Mouse (Mus musculus): ENCODE data around the gene Olfr1396. TPM values are rescaled to one million over a fixed set of nuclear protein-coding genes. Genes with fewer than 3 reads are reported as not detected.

The Olfr1396 gene
- total RNA-seq, 4 experiments from 2014 or later, result 0.72 to 1.3 (median 1.1) TPM

Other genes starting within 250 kb of the Olfr1396 start
- 10 to 100 TPM; 11.7 to 13.3 (median 12.1) TPM for gene Irgm1, start 243.2 kb downstream of the Olfr1396 start, total RNA-seq (2022)
- 1 to 10 TPM in 2 of 4 experiments, under 1 TPM in 2; 0.47 to 1.2 (median 0.90) TPM for gene Gm5431, start 212.7 kb downstream of the Olfr1396 start, total RNA-seq (2022)
- gene Psme2b, start 168.7 kb downstream of the Olfr1396 start, total RNA-seq (2022), result 1 to 10 TPM; 1.7 to 2.9 (median 2.7) TPM
- gene Olfr56, start 136.0 kb downstream of the Olfr1396 start, total RNA-seq (2022), result under 1 TPM in 3 of 4 experiments, not detected in 1; 0.09 to 0.14 (median 0.09) TPM
- gene 9930111J21Rik1, start 135.5 kb downstream of the Olfr1396 start, total RNA-seq (2022), result 1 to 10 TPM; 4.0 to 5.6 (median 4.4) TPM
- 1 to 10 TPM in 3 of 4 experiments, under 1 TPM in 1; 0.79 to 1.2 (median 1.1) TPM for gene Gm12185, start 122.6 kb downstream of the Olfr1396 start, total RNA-seq (2022)
- gene Tgtp1, start 120.7 kb downstream of the Olfr1396 start, total RNA-seq (2022), result 1 to 10 TPM; 1.6 to 3.4 (median 2.6) TPM
- 1 to 10 TPM; 4.7 to 6.0 (median 5.6) TPM for gene 9930111J21Rik2, start 63.6 kb downstream of the Olfr1396 start, total RNA-seq (2022)
- gene Tgtp2, start 50.7 kb downstream of the Olfr1396 start, total RNA-seq (2022), result 1 to 10 TPM; 2.1 to 3.9 (median 3.1) TPM
- 1 to 10 TPM; 2.2 to 3.0 (median 2.7) TPM for gene Ifi47, start 38.3 kb downstream of the Olfr1396 start, total RNA-seq (2022)
- gene Olfr1395, start 27.4 kb upstream of the Olfr1396 start, total RNA-seq (2022), result not detected
- gene Olfr1394, start 39.5 kb upstream of the Olfr1396 start, total RNA-seq (2022), result not detected
- gene Btnl9, start 72.3 kb upstream of the Olfr1396 start, total RNA-seq (2022), result 10 to 100 TPM; 22.6 to 28.5 (median 23.8) TPM
- 10 to 100 TPM; 25.0 to 31.7 (median 27.1) TPM for gene Zfp62, start 88.4 kb upstream of the Olfr1396 start, total RNA-seq (2022)
- 10 to 100 TPM; 62.4 to 80.4 (median 68.8) TPM for gene Mgat1, start 129.3 kb upstream of the Olfr1396 start, total RNA-seq (2022)
- under 1 TPM; 0.41 to 0.50 (median 0.43) TPM for gene Olfr1393, start 163.4 kb upstream of the Olfr1396 start, total RNA-seq (2022)
- gene Olfr1392, start 170.4 kb upstream of the Olfr1396 start, total RNA-seq (2022), result not detected
- not detected for gene Olfr10, start 189.9 kb upstream of the Olfr1396 start, total RNA-seq (2022)
- not detected for gene Olfr1391, start 207.9 kb upstream of the Olfr1396 start, total RNA-seq (2022)
- gene Olfr1390, start 220.3 kb upstream of the Olfr1396 start, total RNA-seq (2022), result not detected